Mouse (Mus musculus) R1 (cell line): ENCODE measurements around the gene Vps8.

Experiments
- DNase-seq: peaks from one replicate; pipeline ENCODE4 v3.0.0-alpha.2; 2018; ENCODE audit warnings: low read depth, low spot score

The Vps8 gene

GRCm38 (mm10) chr16:21477074-21477473 lies 54.2 kb downstream of the Vps8 start:
- DNase-seq: no peak

DNA sequence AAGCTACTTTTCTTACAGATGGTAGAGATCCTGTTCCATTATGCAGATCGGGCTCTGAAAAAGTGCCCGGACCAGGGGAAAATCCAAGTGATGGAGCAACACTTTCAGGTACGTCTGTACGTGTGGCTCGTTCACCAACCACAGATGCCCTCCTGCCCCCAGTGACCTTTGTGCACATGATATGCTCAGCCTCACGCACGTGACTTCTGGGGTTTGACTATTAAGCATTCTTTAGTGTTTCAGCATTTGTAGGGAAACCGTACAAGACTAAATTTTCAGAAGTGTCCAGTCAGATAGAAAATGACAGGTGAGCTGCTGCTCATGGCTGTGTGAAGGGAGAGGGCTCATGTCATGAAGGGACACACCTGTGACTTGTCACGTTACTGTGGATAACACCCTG lies 55.5 kb downstream of the Vps8 start:
- no peak for DNase-seq

- DNase-seq: no peak
Observed at GRCm38 (mm10) chr16:21483803-21484202, 60.9 kb downstream of the Vps8 start.

DNA sequence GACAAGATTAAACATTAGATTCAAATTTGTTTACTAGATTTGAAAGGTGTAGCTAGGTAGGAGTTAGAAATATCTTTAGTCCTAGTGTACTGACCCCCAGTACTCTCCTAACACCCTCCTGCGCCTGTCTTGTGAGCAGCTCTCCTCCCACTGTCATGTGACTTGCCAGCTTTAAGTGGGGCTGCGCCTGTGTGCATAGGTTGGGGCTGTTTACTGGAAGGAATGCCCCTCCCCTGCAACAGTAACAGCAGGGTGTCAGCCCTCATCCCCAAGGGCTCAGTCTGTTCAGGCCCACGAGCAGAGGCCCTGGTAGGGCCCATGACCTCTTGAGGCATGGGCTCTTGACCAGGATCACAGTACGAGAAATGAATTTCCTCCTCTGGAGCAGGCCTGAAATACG lies 62.8 kb downstream of the Vps8 start:
- DNase-seq: peak; percentile 67

GRCm38 (mm10) chr16:21488413-21488812 lies 65.5 kb downstream of the Vps8 start:
- peak; percentile 45 for DNase-seq

DNA sequence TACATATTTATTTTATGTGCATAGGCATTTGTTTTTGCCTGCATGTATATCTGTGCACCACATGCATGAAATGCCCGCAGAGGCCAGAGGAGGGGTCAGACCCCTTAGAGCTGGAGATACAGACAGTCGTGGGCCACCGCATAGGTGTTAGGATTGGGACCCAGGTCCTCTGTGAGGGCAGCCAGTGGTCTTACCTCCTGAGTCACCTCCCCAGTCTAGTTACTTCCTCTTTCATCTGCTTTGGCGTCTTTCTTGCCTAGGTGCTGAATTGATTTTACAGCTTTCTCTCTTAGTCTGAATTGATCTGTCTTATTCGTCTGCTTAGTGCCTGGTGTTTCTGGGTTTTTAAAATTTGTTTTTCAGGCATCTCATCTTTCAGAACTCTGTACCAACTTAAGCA lies 69.4 kb downstream of the Vps8 start:
- DNase-seq: no peak

GRCm38 (mm10) chr16:21492894-21493293 lies 70.0 kb downstream of the Vps8 start:
- DNase-seq: no peak

DNA sequence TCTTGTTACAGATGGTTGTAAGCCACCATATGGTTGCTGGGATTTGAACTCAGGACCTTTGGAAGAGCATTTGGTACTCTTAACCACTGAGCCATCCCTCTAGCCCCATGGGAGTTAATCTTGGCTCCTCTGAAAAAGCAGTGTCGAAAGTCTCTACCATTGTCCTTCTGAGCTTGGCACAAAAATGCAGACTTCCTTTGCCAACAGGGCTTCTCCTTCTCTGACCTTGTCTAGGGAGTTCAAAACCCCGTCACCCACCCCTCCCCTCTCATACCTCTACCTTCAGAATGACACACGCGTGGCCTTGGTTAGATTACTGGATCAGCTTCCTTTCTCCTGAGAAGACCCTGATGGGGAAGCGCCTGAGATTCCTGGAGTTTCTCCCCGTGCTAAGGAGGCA lies 71.8 kb downstream of the Vps8 start:
- no peak for DNase-seq

- DNase-seq: no peak
Observed at GRCm38 (mm10) chr16:21496799-21497198, 73.9 kb downstream of the Vps8 start.

GRCm38 (mm10) chr16:21497627-21498026 lies 74.7 kb downstream of the Vps8 start:
- DNase-seq: no peak

GRCm38 (mm10) chr16:21498984-21499383 lies 76.1 kb downstream of the Vps8 start:
- DNase-seq: no peak

DNA sequence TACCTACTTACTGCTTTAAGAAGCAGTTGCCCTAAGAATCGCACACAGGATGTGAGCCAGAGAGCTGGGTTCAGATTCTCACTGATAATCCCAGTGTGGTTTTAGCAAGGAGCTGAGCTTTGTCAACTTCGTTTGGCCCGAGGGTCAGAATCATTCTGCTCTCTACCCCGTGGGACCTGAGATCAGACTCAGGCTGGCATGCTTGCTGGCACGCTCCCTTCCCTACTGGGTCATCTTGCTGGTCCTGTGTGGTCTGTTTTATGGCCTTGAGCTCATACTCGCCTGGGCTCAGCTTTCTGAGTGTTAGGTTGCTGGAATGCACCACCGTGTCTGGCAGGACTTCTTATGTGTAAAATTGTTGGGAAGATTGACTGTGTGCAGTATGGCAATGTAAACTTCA lies 76.7 kb downstream of the Vps8 start:
- DNase-seq: no peak

DNA sequence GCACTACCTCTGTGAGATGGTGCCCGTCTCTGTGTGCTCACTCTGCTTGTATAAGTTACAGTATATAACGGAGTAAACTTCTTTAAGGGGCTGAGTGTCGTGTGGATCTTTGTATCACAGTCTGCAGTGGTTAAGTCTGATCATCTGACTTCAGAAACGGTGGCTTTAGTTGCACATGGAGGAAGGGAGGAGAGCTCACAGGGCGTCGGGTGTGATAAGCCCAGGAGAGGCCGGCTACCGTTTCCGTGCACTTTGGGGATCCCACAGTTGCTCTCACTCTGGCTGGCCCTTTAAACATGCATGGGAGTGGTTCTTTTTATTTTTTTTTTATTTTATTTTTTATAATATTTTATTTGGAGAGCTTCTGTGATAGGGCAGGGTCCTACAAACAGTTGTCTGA lies 95.9 kb downstream of the Vps8 start:
- DNase-seq: no peak

- no peak for DNase-seq
Observed at GRCm38 (mm10) chr16:21519785-21520184, 96.9 kb downstream of the Vps8 start.

DNA sequence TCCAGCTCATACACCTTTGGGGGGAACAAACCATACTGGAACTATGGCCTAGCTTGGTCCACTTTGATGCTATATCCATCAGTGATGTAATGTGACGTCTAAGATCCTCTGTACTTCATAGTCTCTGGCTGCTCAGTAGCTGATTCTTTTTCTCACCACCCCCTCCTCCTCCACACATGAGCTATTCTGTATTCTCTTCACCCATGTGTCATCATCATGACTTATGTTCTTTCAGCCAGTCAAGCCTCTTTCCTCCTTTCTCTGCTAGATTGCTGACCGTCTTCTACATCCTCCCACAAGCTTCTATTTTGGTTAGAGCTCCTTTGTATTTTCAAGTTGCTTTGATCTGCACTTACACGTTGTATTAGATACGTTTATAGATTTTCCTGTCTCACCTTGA lies 100.8 kb downstream of the Vps8 start:
- DNase-seq: no peak

GRCm38 (mm10) chr16:21525376-21525775 lies 102.5 kb downstream of the Vps8 start:
- DNase-seq: no peak

GRCm38 (mm10) chr16:21527271-21528007 lies 104.5 kb downstream of the Vps8 start:
- DNase-seq: no peak

DNA sequence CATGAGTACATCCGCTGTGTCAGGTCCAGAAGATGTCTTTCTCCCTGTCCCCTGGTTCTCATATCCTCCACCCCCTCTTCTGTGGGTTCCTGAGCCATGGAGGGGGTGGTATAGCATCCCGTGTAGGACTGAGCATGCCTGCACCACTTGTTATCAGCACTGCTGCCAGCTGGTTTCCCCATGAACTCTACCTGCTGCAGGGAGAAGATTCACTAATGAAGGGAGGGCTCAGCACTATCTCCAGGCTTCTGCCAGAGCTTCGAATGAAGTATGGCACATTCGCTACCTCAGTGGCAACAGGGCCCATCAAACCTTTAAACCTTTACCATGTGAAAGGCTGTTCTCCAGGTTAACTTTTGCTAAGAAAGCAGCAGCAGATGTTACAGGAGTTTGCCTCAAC lies 110.6 kb downstream of the Vps8 start:
- no peak for DNase-seq

DNA sequence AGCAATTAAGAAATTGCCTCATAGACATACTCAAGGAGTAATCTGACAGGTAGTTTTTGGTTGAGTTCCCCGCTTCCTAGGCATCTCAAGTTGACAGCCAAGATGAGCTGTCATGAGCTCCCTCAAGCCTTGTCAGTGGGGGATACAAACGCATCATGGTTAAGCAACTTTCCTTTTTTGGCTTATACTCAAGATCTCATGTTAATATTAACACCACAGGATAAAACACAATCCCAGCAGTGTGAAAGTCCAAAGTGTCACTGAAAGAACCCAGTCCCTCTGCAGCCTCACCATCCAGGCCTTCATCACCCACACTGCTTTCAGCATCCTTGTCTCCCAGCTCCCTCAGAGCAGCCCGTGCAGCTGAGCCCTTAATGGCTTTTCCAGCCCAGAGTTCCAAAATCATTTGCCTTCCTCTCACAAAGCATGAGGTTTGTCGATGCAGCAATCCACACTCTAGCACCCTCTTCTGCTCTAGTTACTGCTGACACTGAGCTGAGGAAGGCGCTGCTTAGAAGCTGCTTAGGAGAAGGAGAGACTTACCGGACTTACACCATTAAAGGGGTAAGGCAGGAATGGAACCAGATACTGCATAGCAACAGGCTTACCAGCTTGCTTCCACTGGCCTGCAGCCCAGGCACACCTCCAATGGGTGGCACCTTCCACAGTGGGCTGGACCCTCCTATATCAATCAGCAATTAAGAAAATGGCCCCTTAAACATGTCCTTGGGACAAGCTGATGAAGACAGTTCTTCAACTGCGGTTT lies 113.5 kb downstream of the Vps8 start:
- no peak for DNase-seq

GRCm38 (mm10) chr16:21537312-21537711 lies 114.4 kb downstream of the Vps8 start:
- peak; percentile 19 for DNase-seq

- peak; percentile 25 for DNase-seq
Observed at GRCm38 (mm10) chr16:21538889-21539288, 116.0 kb downstream of the Vps8 start.

- no peak for DNase-seq
Observed at GRCm38 (mm10) chr16:21542559-21542958, 119.6 kb downstream of the Vps8 start.

DNA sequence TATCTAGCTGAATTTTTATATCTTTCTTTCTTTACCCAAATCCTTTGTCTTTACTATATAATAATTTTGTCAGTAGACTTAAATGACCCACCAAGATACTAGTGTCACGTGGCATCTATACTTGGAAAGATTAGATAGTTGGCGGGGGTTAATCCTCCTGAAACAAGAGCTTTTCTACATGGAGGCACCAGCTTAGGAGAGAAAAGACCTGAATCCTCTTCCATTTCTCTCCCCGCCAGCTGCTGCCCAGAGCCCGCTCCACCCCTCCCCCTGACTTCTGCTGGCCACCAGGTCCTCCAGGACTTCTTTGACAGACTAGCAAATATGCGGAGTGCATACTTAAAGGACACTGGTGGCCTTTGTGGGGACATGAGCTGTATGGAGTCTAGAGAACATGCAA lies 124.5 kb downstream of the Vps8 start:
- DNase-seq: no peak
